Mouse (Mus musculus) adipocyte (in vitro differentiated cells): ENCODE data around the gene Ddx5.
"Not testable (repeated sequence)": the region's sequence is repeated elsewhere in the genome, so short reads cannot be mapped to it uniquely, and the experiment has no call there.

Experiments
- DNase-seq: peaks from one replicate; pipeline ENCODE4 v3.0.0-alpha.2; 2016; ENCODE audit warnings: low spot score

Ddx5 gene

DNA sequence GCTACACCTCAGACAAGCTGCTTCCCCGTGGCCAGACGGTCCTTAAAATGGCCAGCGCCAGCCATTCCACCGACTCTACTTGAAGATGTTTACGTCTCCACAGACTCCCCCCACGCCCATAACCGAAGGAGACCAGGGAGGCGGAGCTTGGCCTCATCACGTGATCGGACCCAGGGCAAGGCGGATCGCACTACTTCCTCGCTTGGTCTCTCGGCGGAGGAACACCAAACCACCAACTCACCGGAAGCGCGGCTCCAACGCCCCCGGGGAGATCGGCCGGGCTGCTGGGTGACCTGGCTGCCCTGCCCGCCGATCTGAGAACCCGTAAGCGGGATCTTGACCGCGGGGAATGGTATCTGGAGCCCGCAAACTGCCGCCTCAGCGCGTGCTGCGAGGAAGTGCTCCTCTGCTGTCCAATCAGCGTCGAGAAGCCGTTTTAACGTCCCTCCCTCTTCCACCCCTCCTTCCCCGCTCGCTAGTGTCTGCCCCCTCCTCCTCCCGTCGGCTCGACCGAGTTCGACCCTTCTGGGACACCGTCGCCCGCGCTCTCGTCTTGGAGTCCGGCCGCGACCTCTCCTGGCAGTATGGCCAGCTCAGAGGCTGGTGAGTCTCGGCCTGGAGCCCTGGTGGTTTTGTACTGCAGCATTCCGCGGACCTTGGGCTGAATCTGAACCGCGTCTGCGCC is at the start of gene Ddx5, which contains the start of gene Cep95:
TSS of gene Ddx5 (minus strand) at position 411 of the 685 bp plus-strand sequence.
TSS of gene Cep95 (plus strand) at position 478 of the 685 bp plus-strand sequence.
- DNase-seq, result peak; percentile 99

DNA sequence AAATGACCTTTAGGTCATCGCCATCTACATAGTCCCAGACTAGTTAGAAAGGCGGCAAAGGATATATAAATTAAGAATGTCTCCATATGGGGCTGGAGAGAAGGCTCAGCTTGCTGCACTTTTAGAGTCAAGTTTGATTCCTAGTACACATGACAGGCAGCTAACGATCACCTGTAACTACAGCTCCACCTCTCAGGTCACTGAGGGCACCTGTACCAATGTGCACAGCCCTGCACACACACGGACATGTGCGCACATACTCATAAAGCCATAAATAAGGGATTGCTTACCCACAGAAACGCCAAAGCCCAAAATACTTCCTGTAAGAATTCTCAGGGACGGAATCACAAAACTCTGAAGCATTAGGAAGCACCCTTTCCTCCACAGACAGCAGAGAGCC is 39.1 kb upstream of the Ddx5 start:
- no peak for DNase-seq

GRCm38 (mm10) chr11:106824403-106824802 is 35.4 kb upstream of the Ddx5 start:
- DNase-seq, result no peak

DNA sequence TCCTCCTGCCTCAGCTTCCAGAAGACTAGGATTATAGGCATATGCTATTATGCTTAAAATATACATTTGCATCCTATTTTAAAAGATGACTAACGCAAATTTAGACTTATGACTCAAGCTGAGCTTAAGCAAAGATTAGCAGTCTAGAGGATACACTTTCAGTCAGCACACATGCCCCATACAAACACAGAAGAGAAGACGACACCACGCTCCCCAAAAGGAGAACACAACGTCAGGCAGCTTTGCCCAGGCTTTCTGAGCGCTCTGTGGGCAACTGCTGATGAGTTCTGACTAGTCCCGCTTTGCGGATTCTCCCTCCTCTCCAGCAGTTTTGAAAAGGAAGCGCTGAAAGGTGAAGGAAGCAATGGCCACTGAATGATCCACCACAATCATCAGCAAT is 34.8 kb upstream of the Ddx5 start:
- no peak for DNase-seq

- no peak for DNase-seq
These were observed 33.9 kb upstream of the Ddx5 start for GRCm38 (mm10) chr11:106822911-106823310.

GRCm38 (mm10) chr11:106822491-106822890 is 33.5 kb upstream of the Ddx5 start:
- DNase-seq, result no peak

DNA sequence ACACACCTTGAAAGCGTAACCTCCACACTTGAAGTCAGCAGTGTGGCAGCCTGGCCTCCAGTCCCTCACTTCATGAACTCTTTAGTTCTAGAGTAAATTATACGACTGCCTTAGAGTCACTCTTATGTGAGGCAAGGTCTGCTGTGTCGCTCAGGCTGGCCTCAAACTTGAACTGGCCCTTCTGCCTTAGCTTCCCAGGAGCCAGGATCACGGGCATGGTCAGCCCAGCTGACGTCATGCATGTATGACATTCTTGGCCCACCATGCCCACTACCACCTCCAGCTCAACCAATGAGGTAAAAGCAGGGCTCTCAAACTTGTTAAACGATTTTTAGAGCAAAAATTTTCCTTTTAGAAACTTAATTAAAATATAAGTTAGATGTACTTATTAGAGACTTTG is 32.4 kb upstream of the Ddx5 start:
- no peak for DNase-seq

DNA sequence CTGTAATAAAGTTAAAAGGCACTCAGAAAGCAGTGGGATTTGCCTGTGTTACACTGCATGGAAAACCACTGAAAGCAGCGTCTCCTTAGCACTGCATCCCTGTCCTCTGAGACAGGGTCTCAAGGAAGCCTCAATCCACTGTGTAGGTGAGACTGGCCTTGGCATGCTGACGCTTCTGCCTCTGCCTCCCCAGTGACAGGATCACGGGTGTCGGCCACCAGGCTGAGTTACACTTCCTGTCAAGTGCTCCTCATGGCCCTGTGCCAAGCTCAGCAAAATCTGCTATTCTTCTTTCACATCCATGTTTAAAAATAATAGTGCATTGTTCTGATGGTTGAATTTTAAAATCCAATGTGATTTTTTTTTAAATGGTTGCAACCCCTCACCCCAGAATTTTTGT is 32.0 kb upstream of the Ddx5 start:
- no peak for DNase-seq

GRCm38 (mm10) chr11:106820252-106820651 is 31.3 kb upstream of the Ddx5 start:
- DNase-seq, result no peak

- DNase-seq, result no peak
These were observed 30.6 kb upstream of the Ddx5 start for GRCm38 (mm10) chr11:106819595-106819994.

DNA sequence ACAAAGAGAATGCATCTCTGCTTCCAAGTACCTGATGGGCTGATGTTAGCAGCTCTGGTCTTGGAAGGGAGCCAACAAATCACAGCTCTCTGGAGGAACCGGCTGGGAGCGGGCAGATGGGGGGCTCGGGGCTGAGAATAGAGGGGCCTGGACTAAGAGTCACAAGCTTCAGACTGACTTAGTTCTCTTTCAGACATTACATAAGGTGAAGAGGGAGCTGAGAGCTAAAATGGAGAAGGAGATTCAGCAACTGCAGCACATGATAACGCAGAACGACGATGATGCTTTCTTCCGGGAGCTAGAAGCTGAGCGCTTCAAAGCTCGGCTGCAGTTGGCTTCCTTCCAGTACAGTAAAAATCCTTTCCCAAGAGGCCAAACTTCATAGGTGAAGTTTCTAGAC is 29.4 kb upstream of the Ddx5 start:
- DNase-seq, result no peak

- no peak for DNase-seq
These were observed 28.8 kb upstream of the Ddx5 start for GRCm38 (mm10) chr11:106817808-106818207.

GRCm38 (mm10) chr11:106817156-106817555 is 28.2 kb upstream of the Ddx5 start:
- DNase-seq, result no peak

DNA sequence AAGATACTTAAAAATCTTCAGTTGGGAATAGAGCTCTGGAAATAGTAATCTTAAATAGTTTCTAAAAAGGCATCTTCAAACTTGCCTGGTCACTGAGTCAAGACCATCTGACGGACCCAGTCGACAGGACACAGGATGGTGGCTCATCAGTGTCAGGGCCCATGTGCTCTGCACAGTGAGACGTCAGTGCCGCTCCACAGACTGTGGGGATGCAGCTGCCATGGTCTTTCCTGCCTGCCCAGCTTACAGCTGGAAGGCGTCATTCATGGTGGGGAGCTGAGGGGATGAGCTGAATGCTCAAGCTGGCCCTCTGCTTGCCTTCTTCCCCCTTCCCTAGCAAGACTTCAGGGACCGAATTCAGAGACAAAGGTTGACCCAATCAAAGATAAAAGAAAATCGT is 27.3 kb upstream of the Ddx5 start:
- no peak for DNase-seq

DNA sequence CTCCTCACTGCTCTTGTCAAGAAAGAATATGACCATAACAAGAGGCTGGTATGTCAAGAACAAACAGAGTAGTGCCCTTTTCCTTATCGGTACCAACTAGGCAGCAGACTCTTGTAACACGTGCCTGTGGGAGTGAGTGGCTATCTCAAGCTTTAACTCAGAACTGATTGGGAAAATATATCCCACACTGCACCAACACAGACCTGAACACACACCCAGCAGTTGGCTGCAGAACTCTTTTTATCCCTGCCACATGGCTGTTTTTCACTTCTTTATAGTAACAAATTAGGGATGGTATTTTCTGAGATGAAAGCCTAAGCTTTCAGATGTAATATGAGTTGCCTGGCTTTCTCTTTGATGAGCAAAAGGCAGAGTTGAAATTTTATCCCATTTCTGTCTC is 26.8 kb upstream of the Ddx5 start:
- DNase-seq, result no peak

- no peak for DNase-seq
These were observed 26.3 kb upstream of the Ddx5 start for GRCm38 (mm10) chr11:106815331-106815730.

- DNase-seq, result peak; percentile 64
These were observed 25.8 kb upstream of the Ddx5 start for GRCm38 (mm10) chr11:106814601-106815320.

- peak; percentile 39 for DNase-seq
These were observed 23.6 kb upstream of the Ddx5 start for GRCm38 (mm10) chr11:106812410-106813136.

DNA sequence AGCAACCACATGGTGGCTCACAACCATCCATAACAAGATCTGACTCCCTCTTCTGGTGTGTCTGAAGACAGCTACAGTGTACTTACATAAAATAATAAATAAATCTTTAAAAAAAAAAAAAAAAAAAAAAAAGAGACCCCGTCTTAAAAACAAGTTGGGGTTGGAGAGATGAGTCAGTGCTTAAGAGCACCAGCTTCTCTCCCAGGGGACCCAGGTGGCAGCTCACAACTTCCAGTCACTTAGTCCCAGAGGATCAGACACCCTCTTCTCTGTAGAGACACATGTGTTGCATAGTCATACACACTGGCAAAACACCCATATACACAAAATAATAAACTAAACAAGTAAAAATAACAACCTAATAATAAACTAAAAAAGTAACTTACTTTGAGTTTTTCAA is 18.5 kb upstream of the Ddx5 start:
- not testable (repeated sequence) for DNase-seq

GRCm38 (mm10) chr11:106802069-106802627 is 13.2 kb upstream of the Ddx5 start:
- DNase-seq, result no peak

GRCm38 (mm10) chr11:106795679-106796078 is 6.7 kb upstream of the Ddx5 start:
- DNase-seq, result peak; percentile 69

DNA sequence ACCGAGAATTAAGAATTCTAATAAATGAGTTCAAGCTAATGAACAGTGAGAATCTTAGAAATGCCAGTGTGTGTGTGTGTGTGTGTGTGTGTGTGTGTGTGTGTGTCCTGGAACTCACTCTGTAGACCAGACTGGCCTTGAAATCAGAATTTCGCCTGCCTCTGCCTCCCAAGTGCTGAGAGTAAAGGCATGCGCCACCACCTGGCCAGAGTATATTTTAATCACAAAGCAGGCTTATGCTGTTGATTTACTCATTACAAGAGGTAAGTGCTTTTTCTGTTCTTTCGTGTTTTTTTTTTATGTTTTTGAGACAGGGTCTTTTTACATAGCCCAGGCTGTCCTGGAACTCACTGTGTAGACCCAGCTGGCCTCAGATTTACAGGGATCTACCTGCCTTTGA is 4.9 kb upstream of the Ddx5 start:
- no peak for DNase-seq

DNA sequence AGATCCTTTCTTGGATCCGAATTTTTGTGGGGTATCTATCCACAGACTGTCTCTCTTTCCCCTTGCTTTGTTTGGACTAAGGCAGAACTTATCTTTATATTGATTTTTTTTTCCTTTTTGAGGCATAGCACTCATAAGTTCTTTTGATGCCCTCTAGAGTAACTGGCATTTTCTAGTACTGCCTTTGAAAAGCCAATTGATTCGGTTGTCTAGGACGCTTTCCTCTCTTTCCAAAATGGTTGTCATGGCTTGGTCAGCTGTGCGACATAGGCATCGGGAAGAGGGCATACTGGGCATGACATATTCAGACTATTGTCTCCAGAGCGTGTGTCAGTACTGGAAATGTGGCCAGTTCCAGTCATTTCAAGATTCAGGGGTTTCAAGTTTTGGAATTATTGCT is 664 bp upstream of the Ddx5 start:
- peak; percentile 70 for DNase-seq
